Mouse (Mus musculus): ENCODE results near the gene Vstm5. TPM values are rescaled to one million over a fixed set of nuclear protein-coding genes. Genes with fewer than 3 reads are reported as not detected.
"Not testable (repeated sequence)": the region's sequence is repeated elsewhere in the genome, so short reads cannot be mapped to it uniquely, and the experiment has no call there.

The Vstm5 gene
- polyA plus RNA-seq (2021) = 0.03 TPM

- ChIA-PET POLR2A (no interaction called here), CTCF (interaction anchor here (1.4 kb wide), 1 partner anchor 8 kb away, joined by 5 read pairs; no protein-coding TSS in a partner anchor)
- ATAC-seq (no peak), DNase-seq (ENCODE audit: low read depth, low spot score) (no peak)
- no peaks in the 10 kb centered on the region for H3K27me3 ChIP-seq
- in situ Hi-C loops (cut with MboI; ENCODE audit: low pct_unique_long_range_greater_than_20kb) = no loop called here
- no peak for TF ChIP-seq CTCF (IDR thresholded peaks at IDR 0.05)
Observed at GRCm38 (mm10) chr9:15239042-15239925, at the start of gene Vstm5. Gene Vstm5, plus strand, starts transcription at chr9:15239045.

- DNase-seq (ENCODE audit: low read depth, low spot score); in situ Hi-C loops (cut with MboI; ENCODE audit: low pct_unique_long_range_greater_than_20kb); POLR2A ChIA-PET; CTCF ChIA-PET; H3K27me3 ChIP-seq; ATAC-seq: not testable (repeated sequence)
Observed at GRCm38 (mm10) chr9:15194806-15195205, 44.0 kb upstream of the Vstm5 start.

GRCm38 (mm10) chr9:15206631-15207030 is 32.2 kb upstream of the Vstm5 start:
- in situ Hi-C loops (cut with MboI; ENCODE audit: low pct_unique_long_range_greater_than_20kb) = no loop called here
- H3K27me3 ChIP-seq = peaks cover 5% of the 10 kb centered on the region
- ChIA-PET POLR2A (no interaction called here), CTCF (no interaction called here)
- DNase-seq (ENCODE audit: low read depth, low spot score) (no peak), ATAC-seq (no peak)
- TF ChIP-seq CTCF (IDR thresholded peaks at IDR 0.05) = no peak

GRCm38 (mm10) chr9:15209320-15209719 is 29.5 kb upstream of the Vstm5 start:
- no peaks in the 10 kb centered on the region for H3K27me3 ChIP-seq
- TF ChIP-seq CTCF (IDR thresholded peaks at IDR 0.05) = no peak
- ChIA-PET CTCF (interaction anchor here (1.2 kb wide), 1 partner anchor 181 kb away, joined by 3 read pairs; no protein-coding TSS in a partner anchor), POLR2A (no interaction called here)
- DNase-seq (ENCODE audit: low read depth, low spot score) (no peak), ATAC-seq (no peak)
- in situ Hi-C loops (cut with MboI; ENCODE audit: low pct_unique_long_range_greater_than_20kb) = no loop called here

- no peak for ATAC-seq
- CTCF ChIA-PET = interaction anchor here (0.9 kb wide), 1 partner anchor 45 kb away, joined by 3 read pairs; no protein-coding TSS in a partner anchor
- DNase-seq (ENCODE audit: low read depth, low spot score) = no peak
- POLR2A ChIA-PET = no interaction called here
- TF ChIP-seq CTCF (IDR thresholded peaks at IDR 0.05) = peak; percentile 45
- in situ Hi-C loops (cut with MboI; ENCODE audit: low pct_unique_long_range_greater_than_20kb) = loop anchor here (5.0 kb wide), 1 partner anchor 185 kb away; no protein-coding TSS in a partner anchor
- no peaks in the 10 kb centered on the region for H3K27me3 ChIP-seq
Observed at GRCm38 (mm10) chr9:15211876-15212275, 27.0 kb upstream of the Vstm5 start.

GRCm38 (mm10) chr9:15213695-15214094 is 25.1 kb upstream of the Vstm5 start:
- CTCF ChIA-PET = no interaction called here
- in situ Hi-C loops (cut with MboI; ENCODE audit: low pct_unique_long_range_greater_than_20kb) = loop anchor here (5.0 kb wide), 1 partner anchor 186 kb away; no protein-coding TSS in a partner anchor
- POLR2A ChIA-PET = no interaction called here
- ATAC-seq (no peak), DNase-seq (ENCODE audit: low read depth, low spot score) (no peak)
- no peak for TF ChIP-seq CTCF (IDR thresholded peaks at IDR 0.05)
- no peaks in the 10 kb centered on the region for H3K27me3 ChIP-seq

- CTCF ChIA-PET = no interaction called here
- TF ChIP-seq CTCF (IDR thresholded peaks at IDR 0.05) = no peak
- no peaks in the 10 kb centered on the region for H3K27me3 ChIP-seq
- in situ Hi-C loops (cut with MboI; ENCODE audit: low pct_unique_long_range_greater_than_20kb) = no loop called here
- POLR2A ChIA-PET = no interaction called here
- ATAC-seq = no peak
- DNase-seq (ENCODE audit: low read depth, low spot score) = no peak
Observed at GRCm38 (mm10) chr9:15224912-15225311, 13.9 kb upstream of the Vstm5 start.

- in situ Hi-C loops (cut with MboI; ENCODE audit: low pct_unique_long_range_greater_than_20kb) = no loop called here
- POLR2A ChIA-PET = no interaction called here
- CTCF ChIA-PET = interaction anchor here (1.3 kb wide), 1 partner anchor 9 kb away, joined by 3 read pairs; no protein-coding TSS in a partner anchor
Observed at GRCm38 (mm10) chr9:15232445-15232844, 6.4 kb upstream of the Vstm5 start.

GRCm38 (mm10) chr9:15233604-15234003 is 5.2 kb upstream of the Vstm5 start:
- in situ Hi-C loops (cut with MboI; ENCODE audit: low pct_unique_long_range_greater_than_20kb) = no loop called here
- DNase-seq (ENCODE audit: low read depth, low spot score) = no peak
- no peak for TF ChIP-seq CTCF (IDR thresholded peaks at IDR 0.05)
- no peaks in the 10 kb centered on the region for H3K27me3 ChIP-seq
- CTCF ChIA-PET = interaction anchor here (1.3 kb wide), 1 partner anchor 8 kb away, joined by 3 read pairs; no protein-coding TSS in a partner anchor
- no peak for ATAC-seq
- POLR2A ChIA-PET = no interaction called here

More at GRCm38 (mm10) chr9:15232445-15232844, 6.4 kb upstream of the Vstm5 start:
- peak; percentile 41 for TF ChIP-seq CTCF (IDR thresholded peaks at IDR 0.05)
- no peaks in the 10 kb centered on the region for H3K27me3 ChIP-seq
- no peak for DNase-seq (ENCODE audit: low read depth, low spot score)
- ATAC-seq = no peak

- TF ChIP-seq CTCF (IDR thresholded peaks at IDR 0.05) = no peak
Observed at GRCm38 (mm10) chr9:15235986-15236385, 2.9 kb upstream of the Vstm5 start.

More at GRCm38 (mm10) chr9:15235986-15236385, 2.9 kb upstream of the Vstm5 start:
- no peaks in the 10 kb centered on the region for H3K27me3 ChIP-seq
- in situ Hi-C loops (cut with MboI; ENCODE audit: low pct_unique_long_range_greater_than_20kb) = no loop called here
- DNase-seq (ENCODE audit: low read depth, low spot score) (no peak), ATAC-seq (no peak)
- CTCF ChIA-PET = no interaction called here
- POLR2A ChIA-PET = no interaction called here
